Comparison of ENCODE assay signal across 9 mouse cellular contexts in the genomic region with DNA sequence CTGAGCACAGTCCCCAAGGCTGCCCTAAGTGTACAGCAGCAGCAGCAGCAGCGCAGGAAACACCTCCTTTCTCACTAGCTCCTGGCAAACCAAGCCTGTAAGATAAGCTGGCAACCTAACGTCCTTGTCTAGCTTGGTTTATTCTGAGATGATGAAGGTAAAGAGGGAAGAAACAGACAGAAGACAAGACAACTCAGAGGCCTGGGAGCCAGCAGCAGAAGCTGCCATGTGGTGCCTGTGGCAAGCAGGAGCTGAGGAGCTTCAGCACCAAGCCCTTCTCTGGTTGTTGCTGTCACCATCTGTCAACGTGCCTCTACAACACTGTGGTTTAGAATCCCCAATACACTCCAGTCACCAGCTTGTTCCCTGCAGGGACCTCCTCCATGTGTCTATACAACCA. TPM values are rescaled to one million over a fixed set of nuclear protein-coding genes. Genes with fewer than 3 reads are reported as not detected.
A peak's percentile ranks its signal among the peaks of the same experiment; 100 is the strongest.
DNase-seq lines count a peak whose midpoint lies in the region; ATAC-seq lines count a peak whose summit lies in the region.
"Had no signal": no experiment of that assay in that cellular context is flagged by ENCODE, and none has a peak within 500 bp of the region (broad histone marks: within the 10 kb centered on the region; RNA-seq: fewer than 3 reads in every experiment).

No protein-coding gene starts in this region.

- H3K4me1 ChIP-seq in heart, embryonic 12.5 days (replicated peaks), result peaks cover 82% of the 10 kb centered on the region
- peaks cover 39% of the 10 kb centered on the region for H3K4me1 ChIP-seq in midbrain, embryonic 13.5 days (replicated peaks)
- peaks cover 42% of the 10 kb centered on the region for H3K4me1 ChIP-seq in midbrain, embryonic 10.5 days
- peaks cover 15% of the 10 kb centered on the region for H3K4me1 ChIP-seq in forebrain, embryonic 14.5 days (ENCODE audit: control insufficient read depth, insufficient read depth, low read length)
- H3K4me1 ChIP-seq in limb, embryonic 15.5 days, result peaks cover 56% of the 10 kb centered on the region

- no peaks in the 10 kb centered on the region for H3K9me3 ChIP-seq in heart, embryonic 12.5 days (replicated peaks)
- H3K9me3 ChIP-seq in midbrain, embryonic 13.5 days, result no peaks in the 10 kb centered on the region
- no peaks in the 10 kb centered on the region; the same call in 1 of the 2 replicates for H3K9me3 ChIP-seq in midbrain, embryonic 10.5 days (replicated peaks)
- H3K9me3 ChIP-seq in forebrain, embryonic 14.5 days (replicated peaks; ENCODE audit: control insufficient read depth, low read length), result no peaks in the 10 kb centered on the region
- no peaks in the 10 kb centered on the region for H3K9me3 ChIP-seq in limb, embryonic 15.5 days
- H3K9me3 ChIP-seq: stomach, embryonic 15.5 days had no signal

- peak overlapping the region; percentile 53 for H3K27ac ChIP-seq in heart, embryonic 12.5 days (ENCODE audit: poor library complexity, severe bottlenecking)
- H3K27ac ChIP-seq in midbrain, embryonic 13.5 days, result peak overlapping the region; percentile 0; the same call in 1 of the 2 replicates
- H3K27ac ChIP-seq in midbrain, embryonic 10.5 days (replicated peaks), result no peak overlapping the region
- peak overlapping the region; percentile 21; the same call in 1 of the 2 replicates for H3K27ac ChIP-seq in forebrain, embryonic 14.5 days (ENCODE audit: low read depth, low read length)
- 0 out of 2 replicates have a peak overlapping the region, but pooled peaks have one; percentile 11 for H3K27ac ChIP-seq in limb, embryonic 15.5 days

- H3K27me3 ChIP-seq in heart, embryonic 12.5 days (replicated peaks), result no peaks in the 10 kb centered on the region
- no peaks in the 10 kb centered on the region for H3K27me3 ChIP-seq in midbrain, embryonic 13.5 days
- no peaks in the 10 kb centered on the region for H3K27me3 ChIP-seq in midbrain, embryonic 10.5 days (ENCODE audit: low read depth, poor library complexity, severe bottlenecking)
- H3K27me3 ChIP-seq in forebrain, embryonic 14.5 days (replicated peaks; ENCODE audit: control insufficient read depth, insufficient read depth, low read length), result no peaks in the 10 kb centered on the region
- H3K27me3 ChIP-seq in limb, embryonic 15.5 days, result no peaks in the 10 kb centered on the region
- H3K27me3 ChIP-seq: stomach, embryonic 15.5 days had no signal

- intact Hi-C loops in heart, postnatal 10 days (cut with DNase I), result loop anchor here (5.0 kb wide), 1 partner anchor 35 kb away; no protein-coding TSS in a partner anchor

- ATAC-seq in heart, embryonic 12.5 days (ENCODE audit: insufficient number of reproducible peaks, low FRiP score), result no peak
- ATAC-seq in midbrain, embryonic 13.5 days, result no peak
- no peak for ATAC-seq in forebrain, embryonic 14.5 days
- ATAC-seq in limb, embryonic 15.5 days (ENCODE audit: insufficient number of reproducible peaks, low FRiP score, low TSS enrichment, low read depth), result no peak

- H3K4me2 ChIP-seq in heart, embryonic 12.5 days, result 0 out of 2 replicates have a peak overlapping the region, but pooled peaks have one; percentile 32
- no peak overlapping the region for H3K4me2 ChIP-seq in midbrain, embryonic 13.5 days (replicated peaks)
- no peak overlapping the region for H3K4me2 ChIP-seq in forebrain, embryonic 14.5 days (ENCODE audit: low read length)
- H3K4me2 ChIP-seq in limb, embryonic 15.5 days, result no peak overlapping the region
- H3K4me2 ChIP-seq: stomach, embryonic 15.5 days had no signal

- 18% methylated on average over 3 of the region's 3 CpGs for WGBS in heart, embryonic 12.5 days
- WGBS in midbrain, embryonic 13.5 days, result 68% methylated on average over 3 of the region's 3 CpGs
- WGBS in midbrain, embryonic 10.5 days, result 85% methylated on average over 3 of the region's 3 CpGs
- WGBS in forebrain, embryonic 14.5 days, result 81% methylated on average over 3 of the region's 3 CpGs
- WGBS in limb, embryonic 15.5 days, result 32% methylated on average over 3 of the region's 3 CpGs

- no peak for DNase-seq in heart, postnatal 10 days
- no peak for DNase-seq in midbrain, embryonic 10.5 days (ENCODE audit: low spot score)
- DNase-seq in forebrain, embryonic 14.5 days (ENCODE audit: low spot score), result no peak
- DNase-seq in right cerebral cortex, postnatal 4 days, result no peak

- no peak overlapping the region for H3K4me3 ChIP-seq in heart, embryonic 12.5 days
- no peak overlapping the region for H3K4me3 ChIP-seq in midbrain, embryonic 13.5 days (replicated peaks)
- no peak overlapping the region for H3K4me3 ChIP-seq in midbrain, embryonic 10.5 days
- no peak overlapping the region for H3K4me3 ChIP-seq in forebrain, embryonic 14.5 days (ENCODE audit: low read depth, low read length)
- no peak overlapping the region for H3K4me3 ChIP-seq in limb, embryonic 15.5 days
- H3K4me3 ChIP-seq: stomach, embryonic 15.5 days had no signal

- H3K9ac ChIP-seq in heart, embryonic 12.5 days, result peak overlapping the region; percentile 20
- H3K9ac ChIP-seq in midbrain, embryonic 13.5 days (replicated peaks), result no peak overlapping the region
- H3K9ac ChIP-seq in forebrain, embryonic 14.5 days (ENCODE audit: low read length), result no peak overlapping the region
- H3K9ac ChIP-seq in limb, embryonic 15.5 days, result no peak overlapping the region
- H3K9ac ChIP-seq: stomach, embryonic 15.5 days had no signal

- peaks cover 15% of the 10 kb centered on the region for H3K36me3 ChIP-seq in heart, embryonic 12.5 days
- peaks cover 4% of the 10 kb centered on the region for H3K36me3 ChIP-seq in midbrain, embryonic 13.5 days
- peaks cover 42% of the 10 kb centered on the region for H3K36me3 ChIP-seq in midbrain, embryonic 10.5 days
- 0 out of 2 replicates have a peak, but pooled peaks cover 2% of the 10 kb centered on the region for H3K36me3 ChIP-seq in forebrain, embryonic 14.5 days (ENCODE audit: control insufficient read depth, insufficient read depth, low read length)
- H3K36me3 ChIP-seq in limb, embryonic 15.5 days, result peaks cover 4% of the 10 kb centered on the region; the same call in 1 of the 2 replicates
- H3K36me3 ChIP-seq: stomach, embryonic 15.5 days had no signal

RNA-seq across cellular contexts. Expression of gene Amotl1, which starts 37.4 kb away (rescaled TPM):
- polyA plus RNA-seq in heart, embryonic 12.5 days (2016; fragmentation: Nextera tagmentation; extraction: Ambion mirVana), result 20.5 and 20.6 TPM in 2 replicates
- total RNA-seq in heart, postnatal 10 days (2021), result 10 to 100 TPM; 62.2 to 65.4 TPM
- polyA plus RNA-seq in midbrain, embryonic 13.5 days (2015; fragmentation: Nextera tagmentation; extraction: Ambion mirVana), result 9.8 and 9.9 TPM in 2 replicates
- polyA plus RNA-seq in midbrain, embryonic 10.5 days (2016; fragmentation: Nextera tagmentation; extraction: Ambion mirVana), result 14.7 and 14.9 TPM in 2 replicates
- 9.9 and 10.9 TPM in 2 replicates for polyA plus RNA-seq in forebrain, embryonic 14.5 days (2014; fragmentation: Nextera tagmentation; extraction: Ambion mirVana)
- 35.3 and 36.1 TPM in 2 replicates for polyA plus RNA-seq in limb, embryonic 15.5 days (2015; fragmentation: Nextera tagmentation; extraction: Ambion mirVana)
- total RNA-seq: megakaryocyte, adult 5-6 weeks had no signal
